Mouse (Mus musculus) intestine, embryonic 16.5 days (tissue): ENCODE measurements at regions not wholly inside any gene's neighbourhood (a gene's known extent, or its start where the extent isn't known, plus 50 kb on each side); places are given as distances from the start of the nearest gene placed in this dataset.

ENCODE experiments used
- ATAC-seq: fragments of 200-750 bp; cut with Nextera tagmentation; 2 replicates; pipeline ENCODE4 v1.8.0; 2017; ENCODE audit warnings: moderate TSS enrichment, moderate library complexity
- H3K27ac ChIP-seq: fragments of 300-500 bp; sonication (generic); 2 replicates; pipeline ENCODE4 v1.5.1; 2014; ENCODE audit warnings: mild to moderate bottlenecking, low read length
- H3K27me3 ChIP-seq: fragments of 300-500 bp; sonication (generic); replicated peaks from 2 replicates; pipeline ENCODE4 v1.6.1; 2014; ENCODE audit warnings: low read length, control low read depth, mixed read lengths; ENCODE audit not compliant: control insufficient read depth, insufficient read depth
- H3K36me3 ChIP-seq: fragments of 300-500 bp; sonication (generic); 2 replicates; pipeline ENCODE4 v1.6.1; 2014; ENCODE audit warnings: low read length, control low read depth; ENCODE audit not compliant: control insufficient read depth, insufficient read depth
- H3K4me1 ChIP-seq: fragments of 300-500 bp; sonication (generic); 2 replicates; pipeline ENCODE4 v1.6.1; 2014; ENCODE audit warnings: low read length, control low read depth, mixed read lengths; ENCODE audit not compliant: control insufficient read depth, insufficient read depth
- H3K4me2 ChIP-seq: fragments of 300-500 bp; sonication (generic); 2 replicates; pipeline ENCODE4 v1.6.1; 2014; ENCODE audit warnings: low read depth, low read length, control low read depth
- H3K4me3 ChIP-seq: fragments of 300-500 bp; sonication (generic); 2 replicates; pipeline ENCODE4 v1.5.1; 2014; ENCODE audit warnings: mild to moderate bottlenecking, low read length
- H3K9ac ChIP-seq: fragments of 300-500 bp; sonication (generic); 2 replicates; pipeline ENCODE4 v1.6.1; 2014; ENCODE audit warnings: low read depth, low read length
- H3K9me3 ChIP-seq: fragments of 300-500 bp; sonication (generic); 2 replicates; pipeline ENCODE4 v1.6.1; 2016; ENCODE audit warnings: low read length, control low read depth; ENCODE audit not compliant: control insufficient read depth
- WGBS: fragments of 180-500 bp; shearing (Covaris S2); extraction: QIAGEN DNeasy Blood & Tissue Kit; methylation state at CpG from one replicate; pipeline ENCODE4 v1.1.7; 2014; 5-methylcytosine and 5-hydroxymethylcytosine counted together

DNA sequence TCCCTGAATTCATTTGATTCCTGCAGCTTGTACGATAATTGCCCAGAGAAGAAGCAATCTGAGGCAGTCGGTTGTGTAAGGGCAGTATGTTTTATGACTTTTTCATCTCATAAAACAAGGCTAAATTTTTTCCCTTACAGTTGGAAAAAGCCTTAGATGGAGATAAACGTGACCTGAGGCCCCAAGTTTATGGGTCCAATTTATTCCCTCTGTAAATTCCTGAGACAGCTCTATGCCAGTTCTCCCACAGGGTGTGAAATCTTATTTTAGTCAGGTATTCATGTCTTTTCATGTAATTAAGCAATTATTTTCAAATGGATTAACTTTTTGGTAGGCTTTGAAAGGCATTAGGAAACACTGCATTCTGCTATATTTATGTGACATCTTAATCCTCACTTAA lies 164.7 kb upstream of the Slc39a10 start:
- Histone ChIP-seq H3K36me3 (no peaks in the 10 kb centered on the region), H3K27me3 (no peaks in the 10 kb centered on the region), H3K9ac (no peak overlapping the region), H3K9me3 (no peaks in the 10 kb centered on the region), H3K27ac (no peak overlapping the region), H3K4me1 (no peaks in the 10 kb centered on the region), H3K4me2 (no peak overlapping the region), H3K4me3 (no peak overlapping the region)
- ATAC-seq = no peak
- 54% methylated on average over 3 of the region's 3 CpGs for WGBS

DNA sequence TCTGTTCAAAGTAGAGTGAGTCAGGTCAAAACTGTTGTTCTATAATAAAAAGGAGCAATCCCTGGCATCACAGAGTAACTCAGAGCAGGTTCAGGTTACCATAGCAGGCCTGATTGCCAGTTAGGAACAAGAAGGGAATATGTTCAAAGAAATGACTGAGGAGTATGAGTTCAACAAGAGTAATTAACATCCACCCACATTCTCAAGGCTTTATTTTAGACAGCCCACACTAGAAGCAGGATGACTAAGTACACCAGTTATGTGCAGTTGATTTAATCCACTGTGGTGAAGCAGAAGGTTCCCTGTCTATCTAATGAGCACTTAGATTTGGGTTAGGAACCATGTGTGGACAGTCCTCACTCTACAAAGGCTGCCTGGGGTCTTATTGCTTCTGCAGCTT lies 158.5 kb upstream of the Slc39a10 start:
- ATAC-seq = no peak

GRCm38 (mm10) chr1:47050492-47050891 lies 157.8 kb upstream of the Slc39a10 start:
- no peaks in the 10 kb centered on the region for H3K4me1 ChIP-seq
- ATAC-seq = no peak
- H3K4me2 ChIP-seq = no peak overlapping the region
- H3K27me3 ChIP-seq = no peaks in the 10 kb centered on the region
- 73% methylated on average over 1 of the region's 1 CpGs for WGBS
- no peaks in the 10 kb centered on the region for H3K36me3 ChIP-seq
- H3K27ac ChIP-seq = no peak overlapping the region
- no peaks in the 10 kb centered on the region for H3K9me3 ChIP-seq
- no peak overlapping the region for H3K9ac ChIP-seq
- no peak overlapping the region for H3K4me3 ChIP-seq

More for the DNA sequence above, 158.5 kb upstream of the Slc39a10 start:
- Histone ChIP-seq H3K9me3 (no peaks in the 10 kb centered on the region), H3K9ac (no peak overlapping the region), H3K36me3 (no peaks in the 10 kb centered on the region), H3K4me1 (no peaks in the 10 kb centered on the region), H3K27me3 (no peaks in the 10 kb centered on the region), H3K4me2 (no peak overlapping the region), H3K4me3 (no peak overlapping the region), H3K27ac (no peak overlapping the region)

DNA sequence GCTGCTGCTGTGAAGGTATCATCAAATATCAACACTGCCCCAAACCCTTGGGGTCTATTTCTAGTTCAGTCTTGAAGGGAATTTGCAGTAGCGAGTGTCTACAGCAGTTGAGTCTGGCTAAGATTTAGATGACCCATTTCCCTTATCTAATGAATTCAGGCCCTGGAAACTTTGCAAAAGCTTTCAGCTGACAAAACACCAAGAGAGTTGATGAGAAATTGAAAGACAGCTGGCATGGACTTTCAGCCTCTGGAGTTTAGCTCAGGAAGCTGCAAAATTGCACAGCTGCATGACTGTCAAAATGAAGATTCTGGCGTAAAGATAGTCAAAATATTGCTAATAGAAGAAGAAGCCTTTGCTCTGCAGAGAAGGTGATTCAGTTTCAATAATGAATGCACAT lies 144.9 kb upstream of the Slc39a10 start:
- H3K27me3 ChIP-seq = no peaks in the 10 kb centered on the region

DNA sequence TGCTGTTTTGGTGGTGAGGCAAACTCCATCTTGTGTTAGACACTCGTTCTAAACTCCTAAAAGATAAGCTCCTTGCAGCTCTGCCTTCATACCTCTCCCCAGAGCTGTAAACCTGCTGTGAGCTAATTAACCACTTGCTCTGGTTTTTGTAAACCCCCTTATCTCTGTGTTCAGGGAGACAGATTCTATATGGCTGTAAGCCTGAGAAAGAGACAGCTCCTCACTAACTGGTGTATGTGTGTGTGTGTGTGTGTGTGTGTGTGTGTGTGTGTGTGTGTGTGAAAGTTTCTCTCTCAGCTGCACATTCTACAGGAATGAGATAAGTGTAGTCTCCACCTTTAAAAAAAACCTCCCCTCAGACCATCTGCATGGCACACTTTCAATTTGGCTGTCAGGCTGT lies 126.7 kb upstream of the Slc39a10 start:
- Histone ChIP-seq H3K27me3 (no peaks in the 10 kb centered on the region), H3K9me3 (no peaks in the 10 kb centered on the region), H3K36me3 (no peaks in the 10 kb centered on the region), H3K4me2 (no peak overlapping the region), H3K9ac (no peak overlapping the region), H3K27ac (no peak overlapping the region), H3K4me1 (no peaks in the 10 kb centered on the region), H3K4me3 (no peak overlapping the region)
- ATAC-seq = no peak
- 20% methylated on average over 1 of the region's 1 CpGs for WGBS

More for the DNA sequence above, 144.9 kb upstream of the Slc39a10 start:
- no peak overlapping the region for H3K4me3 ChIP-seq
- H3K9ac ChIP-seq = no peak overlapping the region
- 72% methylated on average over 2 of the region's 2 CpGs for WGBS
- ATAC-seq = no peak
- no peaks in the 10 kb centered on the region for H3K4me1 ChIP-seq
- no peak overlapping the region for H3K4me2 ChIP-seq
- H3K36me3 ChIP-seq = no peaks in the 10 kb centered on the region
- no peak overlapping the region for H3K27ac ChIP-seq
- no peaks in the 10 kb centered on the region for H3K9me3 ChIP-seq

GRCm38 (mm10) chr1:47014526-47014925 lies 121.9 kb upstream of the Slc39a10 start:
- WGBS = 57% methylated on average over 1 of the region's 1 CpGs
- no peak for ATAC-seq

DNA sequence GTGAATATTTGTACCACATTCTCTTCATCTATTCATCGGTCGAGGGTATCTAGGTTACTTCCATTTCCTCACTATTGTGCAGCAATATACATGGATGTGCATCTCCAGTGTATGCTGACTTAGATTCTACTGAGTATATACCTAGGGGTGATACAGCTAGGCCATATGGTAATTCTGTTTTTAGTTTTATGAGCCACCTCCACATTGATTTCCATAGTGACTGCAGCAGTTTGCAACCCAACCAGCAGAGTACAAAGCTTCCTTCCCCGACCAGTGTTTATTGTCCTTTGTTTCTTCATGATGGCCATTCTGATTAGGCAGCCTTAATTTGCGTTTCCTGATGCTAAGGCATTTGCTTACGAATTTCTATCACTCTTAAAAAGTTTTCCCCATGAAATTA lies 111.1 kb upstream of the Slc39a10 start:
- 77% methylated on average over 5 of the region's 5 CpGs for WGBS
- H3K4me3 ChIP-seq = no peak overlapping the region
- H3K27ac ChIP-seq = no peak overlapping the region
- no peaks in the 10 kb centered on the region for H3K27me3 ChIP-seq
- H3K36me3 ChIP-seq = no peaks in the 10 kb centered on the region
- ATAC-seq = no peak
- no peaks in the 10 kb centered on the region for H3K9me3 ChIP-seq
- no peaks in the 10 kb centered on the region for H3K4me1 ChIP-seq
- no peak overlapping the region for H3K4me2 ChIP-seq
- H3K9ac ChIP-seq = no peak overlapping the region

More at GRCm38 (mm10) chr1:47014526-47014925, 121.9 kb upstream of the Slc39a10 start:
- Histone ChIP-seq H3K9me3 (no peaks in the 10 kb centered on the region), H3K9ac (no peak overlapping the region), H3K4me2 (no peak overlapping the region), H3K4me1 (no peaks in the 10 kb centered on the region), H3K27ac (no peak overlapping the region), H3K36me3 (no peaks in the 10 kb centered on the region), H3K4me3 (no peak overlapping the region), H3K27me3 (no peaks in the 10 kb centered on the region)

GRCm38 (mm10) chr1:46999337-46999736 lies 106.7 kb upstream of the Slc39a10 start:
- Histone ChIP-seq H3K9ac (no peak overlapping the region), H3K9me3 (no peaks in the 10 kb centered on the region), H3K27ac (no peak overlapping the region), H3K27me3 (no peaks in the 10 kb centered on the region), H3K4me2 (no peak overlapping the region), H3K36me3 (no peaks in the 10 kb centered on the region), H3K4me1 (no peaks in the 10 kb centered on the region), H3K4me3 (no peak overlapping the region)
- 51% methylated on average over 3 of the region's 3 CpGs for WGBS
- no peak for ATAC-seq

- no peaks in the 10 kb centered on the region for H3K27me3 ChIP-seq
- no peaks in the 10 kb centered on the region for H3K9me3 ChIP-seq
- 77% methylated on average over 1 of the region's 1 CpGs for WGBS
- no peaks in the 10 kb centered on the region for H3K4me1 ChIP-seq
- no peak for ATAC-seq
- H3K27ac ChIP-seq = no peak overlapping the region
- no peak overlapping the region for H3K4me2 ChIP-seq
- no peak overlapping the region for H3K9ac ChIP-seq
- no peaks in the 10 kb centered on the region for H3K36me3 ChIP-seq
- H3K4me3 ChIP-seq = no peak overlapping the region
Measured at GRCm38 (mm10) chr1:46985978-46986377, 93.3 kb upstream of the Slc39a10 start.

DNA sequence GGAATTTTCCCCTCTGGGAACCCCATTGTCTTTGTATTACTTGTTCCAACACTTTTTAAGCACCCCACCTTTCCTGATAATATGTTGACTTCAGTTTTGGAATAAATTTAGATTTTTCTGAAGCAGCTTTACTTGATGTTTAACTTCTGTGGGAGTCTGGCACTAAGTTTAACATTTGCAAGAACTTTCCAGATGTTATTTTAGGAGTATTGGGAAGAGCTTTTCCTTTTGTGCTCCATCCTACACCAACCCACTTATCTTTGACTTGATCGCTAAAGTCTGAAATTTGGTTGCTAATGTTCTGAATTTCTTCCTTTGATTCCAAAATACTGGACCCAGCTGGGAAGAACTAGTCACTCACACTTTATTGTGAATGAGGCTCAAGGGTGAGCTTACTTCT lies 90.4 kb upstream of the Slc39a10 start:
- H3K9ac ChIP-seq = no peak overlapping the region
- no peaks in the 10 kb centered on the region for H3K27me3 ChIP-seq
- H3K36me3 ChIP-seq = no peaks in the 10 kb centered on the region
- H3K27ac ChIP-seq = no peak overlapping the region
- 89% methylated on average over 1 of the region's 1 CpGs for WGBS
- H3K4me1 ChIP-seq = no peaks in the 10 kb centered on the region
- no peaks in the 10 kb centered on the region for H3K9me3 ChIP-seq
- no peak overlapping the region for H3K4me2 ChIP-seq
- no peak for ATAC-seq
- H3K4me3 ChIP-seq = no peak overlapping the region
